Mouse (Mus musculus) MEL (cell line): ENCODE results near the gene Styx. TPM values are rescaled to one million over a fixed set of nuclear protein-coding genes. Genes with fewer than 3 reads are reported as not detected.
"Not testable (repeated sequence)": the region's sequence is repeated elsewhere in the genome, so short reads cannot be mapped to it uniquely, and the experiment has no call there.

Experiments used
- DNase-seq: peaks from one replicate; pipeline ENCODE4 v3.0.0; 2011; ENCODE audit warnings: low read depth, low spot score
- H3K27ac ChIP-seq: 2 replicates; pipeline ENCODE4 v1.5.1; 2012; ENCODE audit warnings: low read depth, mild to moderate bottlenecking, control low read depth, low read length, moderate library complexity; ENCODE audit not compliant: control insufficient read depth
- H3K27me3 ChIP-seq, 2 experiments: fragments of 150-350 bp in 1 of 2; sonication (generic) in 1 of 2; 2 replicates each; pipeline ENCODE4 v1.6.1; 2012; ENCODE audit warnings: low read length in 2 of 2, mild to moderate bottlenecking in 2 of 2, improper control_type of control experiment in 1 of 2, moderate library complexity in 1 of 2; ENCODE audit not compliant: insufficient read depth in 2 of 2, control insufficient read depth in 1 of 2
- H3K36me3 ChIP-seq, 2 experiments: 2 replicates each; pipeline ENCODE4 v1.6.1; 2012 to 2014; ENCODE audit warnings: low read length in 2 of 2, improper control_type of control experiment in 1 of 2, inconsistent platforms in 1 of 2, mild to moderate bottlenecking in 1 of 2; ENCODE audit not compliant: insufficient read depth in 2 of 2, control insufficient read depth in 1 of 2
- H3K4me1 ChIP-seq, 2 experiments: fragments of 150-350 bp in 1 of 2; sonication (generic) in 1 of 2; 2 replicates each; pipeline ENCODE4 v1.6.1; 2012; ENCODE audit warnings: low read length in 2 of 2, improper control_type of control experiment in 1 of 2, mild to moderate bottlenecking in 1 of 2; ENCODE audit not compliant: insufficient read depth in 2 of 2, control insufficient read depth in 1 of 2
- H3K4me3 ChIP-seq, 2 experiments: fragments of 150-350 bp in 1 of 2; sonication (generic) in 1 of 2; 2 replicates each; pipeline ENCODE4 v1.5.1; 2012; ENCODE audit warnings: low read depth in 2 of 2, low read length in 2 of 2, mild to moderate bottlenecking in 2 of 2, moderate library complexity in 2 of 2, control low read depth in 1 of 2, improper control_type of control experiment in 1 of 2; ENCODE audit not compliant: control insufficient read depth in 1 of 2, insufficient read depth in 1 of 2
- H3K79me2 ChIP-seq: 2 replicates; pipeline ENCODE4 v1.6.1; 2012; ENCODE audit warnings: mild to moderate bottlenecking, low read length, moderate library complexity; ENCODE audit not compliant: control insufficient read depth, poor library complexity, insufficient read depth
- H3K9ac ChIP-seq: 2 replicates; pipeline ENCODE4 v1.6.1; 2012; ENCODE audit warnings: low read depth, mild to moderate bottlenecking, control low read depth, low read length, moderate library complexity; ENCODE audit not compliant: control insufficient read depth, poor library complexity, severe bottlenecking
- H3K9me3 ChIP-seq: fragments of 150-350 bp; sonication (generic); replicated peaks from 2 replicates; pipeline ENCODE4 v1.6.1; 2012; ENCODE audit warnings: mild to moderate bottlenecking, low read length, improper control_type of control experiment, moderate library complexity; ENCODE audit not compliant: insufficient read depth
- BHLHE40 ChIP-seq: IDR thresholded peaks from 2 replicates; pipeline ENCODE4 v1.6.1; 2012; ENCODE audit warnings: low read depth, mild to moderate bottlenecking, inconsistent platforms, low read length, improper control_type of control experiment, borderline replicate concordance
- CHD2 ChIP-seq: IDR thresholded peaks from 2 replicates; pipeline ENCODE4 v1.6.1; 2011; ENCODE audit warnings: low read length, improper control_type of control experiment
- ELF1 ChIP-seq: IDR thresholded peaks from 2 replicates; pipeline ENCODE4 v1.6.1; 2014; ENCODE audit warnings: low read depth, mild to moderate bottlenecking, inconsistent platforms, low read length, improper control_type of control experiment, moderate library complexity
- MAFK ChIP-seq: IDR thresholded peaks from 2 replicates; pipeline ENCODE4 v1.6.1; 2011; ENCODE audit warnings: low read depth, mild to moderate bottlenecking, low read length, improper control_type of control experiment, borderline replicate concordance
- MEF2A ChIP-seq: IDR thresholded peaks from 2 replicates; pipeline ENCODE4 v1.6.1; 2014; ENCODE audit warnings: low read depth, mild to moderate bottlenecking, inconsistent platforms, low read length, improper control_type of control experiment; ENCODE audit not compliant: poor library complexity, insufficient replicate concordance, severe bottlenecking; ENCODE audit errors: extremely low read depth
- POLR2AphosphoS2 ChIP-seq: IDR thresholded peaks from 2 replicates; pipeline ENCODE4 v1.6.1; 2011; ENCODE audit warnings: low read length, improper control_type of control experiment
- SMC3 ChIP-seq: IDR thresholded peaks from 2 replicates; pipeline ENCODE4 v1.6.1; 2011; ENCODE audit warnings: low read depth, low read length, improper control_type of control experiment
- ZNF384 ChIP-seq: IDR thresholded peaks from 2 replicates; pipeline ENCODE4 v1.6.1; 2012; ENCODE audit warnings: low read depth, mild to moderate bottlenecking, inconsistent platforms, low read length, improper control_type of control experiment
- polyA plus RNA-seq, 2 experiments: library from polyadenylated mRNA; stranded (reverse) in 1 of 2; unstranded in 1 of 2; fragments of >175 nt in 1 of 2; fragments of >200 nt in 1 of 2; gene quantifications; 2 replicates each; pipeline versions ENCODE4 v1.2.1 to v1.2.4; 2012; ENCODE audit warnings: low replicate concordance in 2 of 2, low read depth in 1 of 2; ENCODE audit not compliant: insufficient read length in 2 of 2, insufficient read depth in 1 of 2, missing spikeins in 1 of 2
- total RNA-seq: library from RNA; depleted of rRNA; stranded (reverse); fragments of 300-350 nt; gene quantifications from 2 replicates; pipeline ENCODE4 v1.2.3, GENCODE M21; 2012

The Styx gene
- total and polyA plus RNA-seq, 3 experiments: 18.0 to 27.2 TPM; not detected in 1

GRCm38 (mm10) chr14:45463599-45463998, 112.7 kb downstream of the Styx start:
- no peaks in the 10 kb centered on the region for H3K4me1 ChIP-seq
- TF ChIP-seq SMC3 (no peak), POLR2AphosphoS2 (no peak), ELF1 (no peak), MAFK (no peak), BHLHE40 (no peak), ZNF384 (no peak)
- TF ChIP-seq, all 39 proteins: peak for 0
- no peaks in the 10 kb centered on the region for H3K36me3 ChIP-seq
- H3K9ac ChIP-seq: no peak overlapping the region
- DNase-seq: no peak
- peaks cover 0 to 2% of the 10 kb centered on the region in 2 experiments; a peak in 1 of 4 replicates for H3K27me3 ChIP-seq
- H3K9me3 ChIP-seq: no peaks in the 10 kb centered on the region
- no peak overlapping the region for H3K27ac ChIP-seq
- no peak overlapping the region for H3K4me3 ChIP-seq
- no peaks in the 10 kb centered on the region for H3K79me2 ChIP-seq

GRCm38 (mm10) chr14:45464036-45465035, 113.4 kb downstream of the Styx start:
- Histone ChIP-seq H3K27ac (no peak overlapping the region), H3K9ac (no peak overlapping the region), H3K27me3 (peaks cover 0 to 2% of the 10 kb centered on the region in 2 experiments; a peak in 1 of 4 replicates), H3K4me1 (no peaks in the 10 kb centered on the region), H3K36me3 (no peaks in the 10 kb centered on the region), H3K9me3 (no peaks in the 10 kb centered on the region), H3K79me2 (no peaks in the 10 kb centered on the region), H3K4me3 (no peak overlapping the region)
- no peak for TF ChIP-seq MEF2A
- no peak for TF ChIP-seq CHD2
- no peak for DNase-seq

GRCm38 (mm10) chr14:45466371-45466770, 115.5 kb downstream of the Styx start:
- not testable (repeated sequence) for DNase-seq, H3K9ac ChIP-seq, H3K27ac ChIP-seq, H3K4me3 ChIP-seq, H3K79me2 ChIP-seq, H3K36me3 ChIP-seq, H3K9me3 ChIP-seq, H3K27me3 ChIP-seq, H3K4me1 ChIP-seq
